Mouse (Mus musculus): ENCODE data around the gene Helt. TPM values are rescaled to one million over a fixed set of nuclear protein-coding genes. Genes with fewer than 3 reads are reported as not detected.
A peak's percentile ranks its signal among the peaks of the same experiment; 100 is the strongest.

The Helt gene
- polyA plus RNA-seq, 1 experiment from 2014 or later, result not detected

- peak; percentile 85 for DNase-seq (ENCODE audit: low spot score)
- Histone ChIP-seq H3K4me3 (ENCODE audit: low read depth, low read length) (no peak overlapping the region), H3K4me2 (ENCODE audit: low read length) (no peak overlapping the region), H3K9me3 (ENCODE audit: control insufficient read depth, low read length) (no peaks in the 10 kb centered on the region), H3K36me3 (ENCODE audit: control insufficient read depth, insufficient read depth, low read length) (no peaks in the 10 kb centered on the region), H3K4me1 (replicated peaks; ENCODE audit: control insufficient read depth, insufficient read depth, low read length) (no peaks in the 10 kb centered on the region), H3K27ac (ENCODE audit: low read depth) (no peak overlapping the region), H3K27me3 (replicated peaks; ENCODE audit: control insufficient read depth, insufficient read depth, low read length) (no peaks in the 10 kb centered on the region), H3K9ac (ENCODE audit: low read length) (no peak overlapping the region)
- 14% methylated on average over 10 of the region's 10 CpGs for WGBS
- ATAC-seq (replicated peaks; ENCODE audit: low FRiP score, low TSS enrichment, low read depth), result peak; percentile 55; the same call in 1 of the 2 replicates
Measured at GRCm38 (mm10) chr8:46311159-46311558, 16.7 kb upstream of the Helt start.

- ATAC-seq (replicated peaks; ENCODE audit: low FRiP score, low TSS enrichment, low read depth), result no peak
Measured at GRCm38 (mm10) chr8:46308189-46308588, 13.7 kb upstream of the Helt start.

GRCm38 (mm10) chr8:46305733-46306349 is 11.4 kb upstream of the Helt start:
- Histone ChIP-seq H3K9ac (ENCODE audit: low read length) (no peak overlapping the region), H3K27ac (ENCODE audit: low read depth) (no peak overlapping the region), H3K36me3 (ENCODE audit: control insufficient read depth, insufficient read depth, low read length) (no peaks in the 10 kb centered on the region), H3K4me3 (ENCODE audit: low read depth, low read length) (no peak overlapping the region), H3K4me2 (ENCODE audit: low read length) (no peak overlapping the region), H3K9me3 (ENCODE audit: control insufficient read depth, low read length) (no peaks in the 10 kb centered on the region), H3K27me3 (replicated peaks; ENCODE audit: control insufficient read depth, insufficient read depth, low read length) (no peaks in the 10 kb centered on the region), H3K4me1 (replicated peaks; ENCODE audit: control insufficient read depth, insufficient read depth, low read length) (no peaks in the 10 kb centered on the region)
- DNase-seq (ENCODE audit: low spot score), result peak; percentile 74
- WGBS, result 8% methylated on average over 9 of the region's 9 CpGs
- no peak for ATAC-seq (replicated peaks; ENCODE audit: low FRiP score, low TSS enrichment, low read depth)

More at GRCm38 (mm10) chr8:46308189-46308588, 13.7 kb upstream of the Helt start:
- H3K4me1 ChIP-seq (replicated peaks; ENCODE audit: control insufficient read depth, insufficient read depth, low read length), result no peaks in the 10 kb centered on the region
- H3K9ac ChIP-seq (ENCODE audit: low read length), result no peak overlapping the region
- H3K36me3 ChIP-seq (ENCODE audit: control insufficient read depth, insufficient read depth, low read length), result no peaks in the 10 kb centered on the region
- H3K9me3 ChIP-seq (ENCODE audit: control insufficient read depth, low read length), result no peaks in the 10 kb centered on the region
- DNase-seq (ENCODE audit: low spot score), result no peak
- no peak overlapping the region for H3K27ac ChIP-seq (ENCODE audit: low read depth)
- H3K4me2 ChIP-seq (ENCODE audit: low read length), result no peak overlapping the region
- H3K27me3 ChIP-seq (replicated peaks; ENCODE audit: control insufficient read depth, insufficient read depth, low read length), result no peaks in the 10 kb centered on the region
- WGBS, result 76% methylated on average over 2 of the region's 2 CpGs
- no peak overlapping the region for H3K4me3 ChIP-seq (ENCODE audit: low read depth, low read length)

GRCm38 (mm10) chr8:46302121-46302520 is 7.7 kb upstream of the Helt start:
- H3K36me3 ChIP-seq (ENCODE audit: control insufficient read depth, insufficient read depth, low read length), result no peaks in the 10 kb centered on the region
- DNase-seq (ENCODE audit: low spot score) (no peak), ATAC-seq (replicated peaks; ENCODE audit: low FRiP score, low TSS enrichment, low read depth) (no peak)
- H3K4me1 ChIP-seq (replicated peaks; ENCODE audit: control insufficient read depth, insufficient read depth, low read length), result no peaks in the 10 kb centered on the region
- no peak overlapping the region for H3K27ac ChIP-seq (ENCODE audit: low read depth)
- H3K4me2 ChIP-seq (ENCODE audit: low read length), result no peak overlapping the region
- peaks cover 16% of the 10 kb centered on the region for H3K27me3 ChIP-seq (replicated peaks; ENCODE audit: control insufficient read depth, insufficient read depth, low read length)
- H3K9ac ChIP-seq (ENCODE audit: low read length), result no peak overlapping the region
- no peaks in the 10 kb centered on the region for H3K9me3 ChIP-seq (ENCODE audit: control insufficient read depth, low read length)
- WGBS, result 92% methylated on average over 9 of the region's 9 CpGs
- H3K4me3 ChIP-seq (ENCODE audit: low read depth, low read length), result no peak overlapping the region

- no peak overlapping the region for H3K4me2 ChIP-seq (ENCODE audit: low read length)
- H3K27ac ChIP-seq (ENCODE audit: low read depth), result no peak overlapping the region
- H3K4me1 ChIP-seq (replicated peaks; ENCODE audit: control insufficient read depth, insufficient read depth, low read length), result no peaks in the 10 kb centered on the region
- WGBS, result 29% methylated on average over 7 of the region's 7 CpGs
- no peaks in the 10 kb centered on the region for H3K9me3 ChIP-seq (ENCODE audit: control insufficient read depth, low read length)
- H3K4me3 ChIP-seq (ENCODE audit: low read depth, low read length), result no peak overlapping the region
- no peak for ATAC-seq (replicated peaks; ENCODE audit: low FRiP score, low TSS enrichment, low read depth)
- DNase-seq (ENCODE audit: low spot score), result no peak
- peaks cover 49% of the 10 kb centered on the region for H3K27me3 ChIP-seq (replicated peaks; ENCODE audit: control insufficient read depth, insufficient read depth, low read length)
- no peak overlapping the region for H3K9ac ChIP-seq (ENCODE audit: low read length)
- H3K36me3 ChIP-seq (ENCODE audit: control insufficient read depth, insufficient read depth, low read length), result no peaks in the 10 kb centered on the region
Measured at GRCm38 (mm10) chr8:46298847-46299246, 4.4 kb upstream of the Helt start.

GRCm38 (mm10) chr8:46296551-46296950 is 2.1 kb upstream of the Helt start:
- H3K36me3 ChIP-seq (ENCODE audit: control insufficient read depth, insufficient read depth, low read length), result no peaks in the 10 kb centered on the region
- no peak overlapping the region for H3K4me2 ChIP-seq (ENCODE audit: low read length)
- H3K9ac ChIP-seq (ENCODE audit: low read length), result no peak overlapping the region
- ATAC-seq (replicated peaks; ENCODE audit: low FRiP score, low TSS enrichment, low read depth) (no peak), DNase-seq (ENCODE audit: low spot score) (no peak)
- WGBS, result under 1% methylated on average over 11 of the region's 11 CpGs
- H3K4me3 ChIP-seq (ENCODE audit: low read depth, low read length), result no peak overlapping the region
- H3K27ac ChIP-seq (ENCODE audit: low read depth), result no peak overlapping the region
- no peaks in the 10 kb centered on the region for H3K4me1 ChIP-seq (replicated peaks; ENCODE audit: control insufficient read depth, insufficient read depth, low read length)
- H3K27me3 ChIP-seq (replicated peaks; ENCODE audit: control insufficient read depth, insufficient read depth, low read length), result peaks cover 72% of the 10 kb centered on the region
- H3K9me3 ChIP-seq (ENCODE audit: control insufficient read depth, low read length), result no peaks in the 10 kb centered on the region

- Histone ChIP-seq H3K27ac (ENCODE audit: low read depth) (no peak overlapping the region), H3K27me3 (replicated peaks; ENCODE audit: control insufficient read depth, insufficient read depth, low read length) (peaks cover 78% of the 10 kb centered on the region), H3K9me3 (ENCODE audit: control insufficient read depth, low read length) (no peaks in the 10 kb centered on the region), H3K4me1 (replicated peaks; ENCODE audit: control insufficient read depth, insufficient read depth, low read length) (no peaks in the 10 kb centered on the region), H3K4me3 (ENCODE audit: low read depth, low read length) (no peak overlapping the region), H3K36me3 (ENCODE audit: control insufficient read depth, insufficient read depth, low read length) (no peaks in the 10 kb centered on the region), H3K4me2 (ENCODE audit: low read length) (no peak overlapping the region), H3K9ac (ENCODE audit: low read length) (no peak overlapping the region)
- no peak for DNase-seq (ENCODE audit: low spot score)
- whole genome bisulfite sequencing, result 5% methylated on average over 8 of the region's 8 CpGs
- ATAC-seq (replicated peaks; ENCODE audit: low FRiP score, low TSS enrichment, low read depth), result no peak
Measured at GRCm38 (mm10) chr8:46295951-46296350, 1.5 kb upstream of the Helt start.

GRCm38 (mm10) chr8:46295101-46295534 is 647 bp upstream of the Helt start:
- DNase-seq (ENCODE audit: low spot score) (no peak), ATAC-seq (replicated peaks; ENCODE audit: low FRiP score, low TSS enrichment, low read depth) (no peak)
- 0% methylated on average over 14 of the region's 14 CpGs for WGBS
- H3K9me3 ChIP-seq (ENCODE audit: control insufficient read depth, low read length), result no peaks in the 10 kb centered on the region
- no peak overlapping the region for H3K27ac ChIP-seq (ENCODE audit: low read depth)
- H3K4me1 ChIP-seq (replicated peaks; ENCODE audit: control insufficient read depth, insufficient read depth, low read length), result no peaks in the 10 kb centered on the region
- peaks cover 86% of the 10 kb centered on the region for H3K27me3 ChIP-seq (replicated peaks; ENCODE audit: control insufficient read depth, insufficient read depth, low read length)
- H3K4me2 ChIP-seq (ENCODE audit: low read length), result no peak overlapping the region
- H3K9ac ChIP-seq (ENCODE audit: low read length), result no peak overlapping the region
- H3K36me3 ChIP-seq (ENCODE audit: control insufficient read depth, insufficient read depth, low read length), result no peaks in the 10 kb centered on the region
- H3K4me3 ChIP-seq (ENCODE audit: low read depth, low read length), result no peak overlapping the region

- Histone ChIP-seq H3K4me3 (ENCODE audit: low read depth, low read length) (no peak overlapping the region), H3K9ac (ENCODE audit: low read length) (no peak overlapping the region), H3K4me1 (replicated peaks; ENCODE audit: control insufficient read depth, insufficient read depth, low read length) (no peaks in the 10 kb centered on the region), H3K36me3 (ENCODE audit: control insufficient read depth, insufficient read depth, low read length) (no peaks in the 10 kb centered on the region), H3K4me2 (ENCODE audit: low read length) (no peak overlapping the region), H3K9me3 (ENCODE audit: control insufficient read depth, low read length) (no peaks in the 10 kb centered on the region), H3K27ac (ENCODE audit: low read depth) (no peak overlapping the region), H3K27me3 (replicated peaks; ENCODE audit: control insufficient read depth, insufficient read depth, low read length) (peaks cover 98% of the 10 kb centered on the region)
- WGBS, result 1% methylated on average over 16 of the region's 16 CpGs
- ATAC-seq (replicated peaks; ENCODE audit: low FRiP score, low TSS enrichment, low read depth) (no peak), DNase-seq (ENCODE audit: low spot score) (no peak)
Measured at GRCm38 (mm10) chr8:46293741-46294151, 725 bp downstream of the Helt start.
